Mouse (Mus musculus) forebrain, embryonic 11.5 days (tissue): ENCODE measurements around the gene Onecut1. TPM values are rescaled to one million over a fixed set of nuclear protein-coding genes. Genes with fewer than 3 reads are reported as not detected.

Source experiments
- ATAC-seq: fragments of 200-750 bp; cut with Nextera tagmentation; replicated peaks from 2 replicates; pipeline ENCODE4 v1.8.0; 2017; ENCODE audit warnings: moderate TSS enrichment; ENCODE audit not compliant: low FRiP score
- DNase-seq: peaks from one replicate; pipeline ENCODE4 v3.0.0-alpha.2; 2017; ENCODE audit warnings: low spot score
- H3K27ac ChIP-seq: fragments of 300-500 bp; sonication (generic); 2 replicates; pipeline ENCODE4 v1.5.1; 2014; ENCODE audit warnings: low read depth, low read length
- H3K27me3 ChIP-seq: fragments of 300-500 bp; sonication (generic); 2 replicates; pipeline ENCODE4 v1.6.1; 2014; ENCODE audit warnings: mild to moderate bottlenecking, low read length, mixed read lengths; ENCODE audit not compliant: control insufficient read depth, insufficient read depth
- H3K36me3 ChIP-seq: fragments of 300-500 bp; sonication (generic); 2 replicates; pipeline ENCODE4 v1.6.1; 2014; ENCODE audit warnings: mild to moderate bottlenecking, low read length, moderate library complexity, mixed read lengths; ENCODE audit not compliant: control insufficient read depth, insufficient read depth
- H3K4me1 ChIP-seq: fragments of 300-500 bp; sonication (generic); replicated peaks from 2 replicates; pipeline ENCODE4 v1.6.1; 2014; ENCODE audit warnings: low read length, mixed read lengths; ENCODE audit not compliant: control insufficient read depth, insufficient read depth
- H3K4me2 ChIP-seq: fragments of 300-500 bp; sonication (generic); 2 replicates; pipeline ENCODE4 v1.6.1; 2014; ENCODE audit warnings: low read depth, mild to moderate bottlenecking, low read length, moderate library complexity, mixed read lengths; ENCODE audit not compliant: severe bottlenecking
- H3K4me3 ChIP-seq: fragments of 300-500 bp; sonication (generic); 2 replicates; pipeline ENCODE4 v1.5.1; 2014; ENCODE audit warnings: low read depth, low read length
- H3K9ac ChIP-seq: fragments of 300-500 bp; sonication (generic); 2 replicates; pipeline ENCODE4 v1.6.1; 2014; ENCODE audit warnings: low read length
- H3K9me3 ChIP-seq: fragments of 300-500 bp; sonication (generic); 2 replicates; pipeline ENCODE4 v1.6.1; 2016; ENCODE audit warnings: low read length, mixed read lengths; ENCODE audit not compliant: control insufficient read depth
- WGBS: fragments of 180-500 bp; shearing (Covaris S2); extraction: QIAGEN DNeasy Blood & Tissue Kit; methylation state at CpG from one replicate; pipeline ENCODE4 v1.1.7; 2014; 5-methylcytosine and 5-hydroxymethylcytosine counted together
- polyA plus RNA-seq: library from polyadenylated mRNA; unstranded; fragments of >200 nt; fragmentation: Nextera tagmentation; extraction: Ambion mirVana; gene quantifications from 2 replicates; pipeline ENCODE4 v1.2.1, GENCODE M21; 2014

Onecut1 gene
- polyA plus RNA-seq, 1 experiment from 2014 or later, result 2.5 TPM

DNA sequence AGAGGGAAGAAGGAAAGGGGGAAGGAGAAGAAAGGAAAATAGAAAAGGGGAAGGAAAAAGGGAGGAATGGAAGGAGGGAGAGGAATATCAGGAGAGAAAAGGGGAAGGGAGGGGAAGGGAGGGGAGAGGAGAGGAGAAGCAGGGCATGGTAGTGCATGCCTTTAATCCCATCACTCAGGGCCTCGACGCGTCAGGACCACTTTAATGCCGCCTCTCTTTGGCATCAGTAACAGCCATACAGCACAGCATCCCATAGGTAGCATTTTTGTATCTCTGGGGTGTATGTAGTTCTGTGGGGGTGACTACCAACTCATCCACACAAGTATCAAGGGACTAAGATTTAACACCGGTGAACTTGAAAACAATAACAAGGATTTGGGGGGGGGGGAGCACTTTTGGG, 68.9 kb downstream of the Onecut1 start:
- no peaks in the 10 kb centered on the region for H3K36me3 ChIP-seq
- no peak overlapping the region for H3K4me3 ChIP-seq
- H3K4me2 ChIP-seq, result no peak overlapping the region
- WGBS, result 82% methylated on average over 5 of the region's 5 CpGs
- peaks cover 1% of the 10 kb centered on the region; the same call in 1 of the 2 replicates for H3K4me1 ChIP-seq
- H3K27me3 ChIP-seq, result no peaks in the 10 kb centered on the region
- no peak for ATAC-seq
- no peak for DNase-seq
- no peak overlapping the region for H3K27ac ChIP-seq
- no peaks in the 10 kb centered on the region for H3K9me3 ChIP-seq
- H3K9ac ChIP-seq, result no peak overlapping the region

GRCm38 (mm10) chr9:74935289-74935688, 73.6 kb downstream of the Onecut1 start:
- H3K4me2 ChIP-seq, result no peak overlapping the region
- no peaks in the 10 kb centered on the region for H3K9me3 ChIP-seq
- H3K27ac ChIP-seq, result no peak overlapping the region
- DNase-seq (no peak), ATAC-seq (no peak)
- no peaks in the 10 kb centered on the region for H3K27me3 ChIP-seq
- no peak overlapping the region for H3K4me3 ChIP-seq
- WGBS, result 80% methylated on average over 3 of the region's 3 CpGs
- H3K9ac ChIP-seq, result no peak overlapping the region
- no peaks in the 10 kb centered on the region for H3K36me3 ChIP-seq
- H3K4me1 ChIP-seq, result no peaks in the 10 kb centered on the region; the same call in 1 of the 2 replicates

DNA sequence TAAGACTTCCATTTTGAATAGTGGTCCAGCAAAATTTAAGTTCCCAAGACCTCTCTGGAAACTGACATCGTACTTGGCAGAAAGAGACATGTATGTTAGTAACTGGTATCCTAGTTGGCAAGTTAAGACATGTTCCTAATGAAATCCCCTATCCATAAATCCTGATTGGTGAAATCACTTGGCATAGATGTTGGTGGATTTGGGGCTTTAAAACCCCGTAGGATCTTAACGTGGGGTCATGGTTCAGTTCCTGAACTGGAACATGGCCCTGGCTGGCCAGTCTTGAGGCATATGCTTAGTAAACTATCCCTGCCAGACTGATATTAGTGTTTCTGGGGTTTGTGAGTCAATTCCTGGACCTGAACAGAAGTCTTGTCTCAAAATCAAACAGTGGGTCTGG, 76.0 kb downstream of the Onecut1 start:
- no peak for DNase-seq
- H3K4me2 ChIP-seq, result no peak overlapping the region
- H3K4me1 ChIP-seq, result no peaks in the 10 kb centered on the region
- no peak for ATAC-seq
- H3K9me3 ChIP-seq, result no peaks in the 10 kb centered on the region
- H3K4me3 ChIP-seq, result no peak overlapping the region
- no peaks in the 10 kb centered on the region for H3K27me3 ChIP-seq
- WGBS, result 91% methylated on average over 3 of the region's 3 CpGs
- H3K9ac ChIP-seq, result no peak overlapping the region
- no peak overlapping the region for H3K27ac ChIP-seq
- H3K36me3 ChIP-seq, result no peaks in the 10 kb centered on the region

- Histone ChIP-seq H3K4me2 (no peak overlapping the region), H3K36me3 (no peaks in the 10 kb centered on the region), H3K9me3 (no peaks in the 10 kb centered on the region), H3K4me1 (no peaks in the 10 kb centered on the region), H3K4me3 (no peak overlapping the region), H3K27ac (no peak overlapping the region), H3K9ac (no peak overlapping the region), H3K27me3 (no peaks in the 10 kb centered on the region)
- ATAC-seq (no peak), DNase-seq (no peak)
- 87% methylated on average over 12 of the region's 12 CpGs for WGBS
Observed at GRCm38 (mm10) chr9:74938670-74939534, 77.2 kb downstream of the Onecut1 start.

Other genes with a start within 250 kb of the Onecut1 start
- 18.3 and 20.4 TPM in 2 replicates for gene Fam214a, start 91.0 kb downstream of the Onecut1 start, polyA plus RNA-seq
- gene Arpp19, start 175.7 kb downstream of the Onecut1 start, polyA plus RNA-seq, result 328 and 333 TPM in 2 replicates
- gene Myo5a, start 209.1 kb downstream of the Onecut1 start, polyA plus RNA-seq, result 38.0 and 41.5 TPM in 2 replicates